Mouse (Mus musculus): ENCODE measurements around the gene Fam92b.

The Fam92b gene

GRCm38 (mm10) chr8:120116600-120116999 is 60.7 kb downstream of the Fam92b start:
- no peak for DNase-seq (ENCODE audit: low read depth, low spot score)
